Mouse (Mus musculus): ENCODE results near the gene Pimreg. TPM values are rescaled to one million over a fixed set of nuclear protein-coding genes. Genes with fewer than 3 reads are reported as not detected.

The Pimreg gene
- total RNA-seq, 2 experiments from 2014 or later, result 0.23 TPM; not detected in 1

- Histone ChIP-seq H3K27ac (no peak overlapping the region), H3K4me3 (no peak overlapping the region)
- no peak for TF ChIP-seq CTCF (IDR thresholded peaks at IDR 0.05)
- intact Hi-C loops (cut with DNase I), result no loop called here
- DNase-seq (ENCODE audit: extremely low spot score in 1 of 2, low spot score in 2 of 2), result no peak
These were observed 28.9 kb downstream of the Pimreg start for GRCm38 (mm10) chr11:72070733-72071132.

DNA sequence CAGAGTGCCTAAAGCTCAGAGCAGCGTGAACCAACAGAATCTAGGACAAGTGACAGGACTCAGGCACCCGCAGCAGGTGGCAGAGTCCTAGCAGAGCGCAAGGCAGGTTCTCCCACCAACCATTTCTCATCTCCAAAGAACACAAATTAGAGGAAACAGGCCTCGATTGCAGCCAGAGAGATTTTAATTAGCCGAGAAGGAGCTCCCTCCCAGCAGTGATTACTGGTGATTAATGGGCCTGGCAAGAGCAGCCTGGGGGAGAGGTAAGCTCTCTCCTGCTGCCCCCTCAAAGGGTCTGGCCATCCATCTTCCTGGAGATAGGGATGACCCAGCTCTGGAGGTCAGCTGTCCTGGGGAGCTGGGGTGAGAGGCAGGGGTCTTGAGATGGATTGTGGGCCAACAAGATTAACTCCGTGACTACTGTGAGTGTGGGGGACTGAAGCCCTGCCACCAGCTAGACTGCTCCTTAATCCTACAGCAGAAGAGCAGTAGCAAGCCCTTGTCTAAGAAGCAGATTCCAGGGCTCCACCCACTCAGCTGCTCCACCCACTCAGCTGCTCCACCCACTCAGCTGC lies 30.6 kb downstream of the Pimreg start:
- H3K27ac ChIP-seq, result no peak overlapping the region
- DNase-seq (ENCODE audit: extremely low spot score in 1 of 2, low spot score in 2 of 2), result no peak
- no peak for TF ChIP-seq CTCF (IDR thresholded peaks at IDR 0.05)
- intact Hi-C loops (cut with DNase I), result no loop called here
- H3K4me3 ChIP-seq, result no peak overlapping the region

DNA sequence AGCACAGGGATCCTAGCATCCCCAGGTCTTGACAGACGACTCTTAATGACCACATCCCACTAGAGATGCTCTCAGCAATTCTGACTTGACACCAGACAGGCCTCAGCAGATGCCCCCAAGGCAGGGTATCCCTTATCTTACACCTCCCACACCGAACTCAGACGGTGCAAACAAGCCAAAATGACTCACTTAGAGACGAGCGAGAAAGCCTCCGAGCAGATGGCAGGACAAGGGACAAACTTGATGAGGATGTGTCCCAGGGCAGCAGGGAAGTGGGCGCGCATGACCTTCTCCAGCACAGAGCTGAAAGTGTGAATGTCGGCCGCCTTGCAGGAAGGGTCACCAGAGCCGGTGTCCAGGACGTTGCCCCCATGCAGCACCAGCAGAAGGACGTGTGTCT lies 32.4 kb downstream of the Pimreg start:
- intact Hi-C loops (cut with DNase I), result no loop called here
- Histone ChIP-seq H3K4me3 (no peak overlapping the region), H3K27ac (no peak overlapping the region)
- peak in 1 of 2 experiments; percentile 36 for DNase-seq (ENCODE audit: extremely low spot score in 1 of 2, low spot score in 2 of 2)
- no peak for TF ChIP-seq CTCF (IDR thresholded peaks at IDR 0.05)

- no peak overlapping the region for H3K4me3 ChIP-seq
- no peak for DNase-seq (ENCODE audit: extremely low spot score in 1 of 2, low spot score in 2 of 2)
- intact Hi-C loops (cut with DNase I), result no loop called here
- TF ChIP-seq CTCF (IDR thresholded peaks at IDR 0.05), result no peak; the same call in 1 of the 2 replicates
- no peak overlapping the region for H3K27ac ChIP-seq
These were observed 36.2 kb downstream of the Pimreg start for GRCm38 (mm10) chr11:72078056-72078455.

- no peak for TF ChIP-seq CTCF (IDR thresholded peaks at IDR 0.05)
- intact Hi-C loops (cut with DNase I), result no loop called here
- DNase-seq (ENCODE audit: extremely low spot score in 1 of 2, low spot score in 2 of 2), result no peak
- Histone ChIP-seq H3K27ac (no peak overlapping the region), H3K4me3 (no peak overlapping the region)
These were observed 36.8 kb downstream of the Pimreg start for GRCm38 (mm10) chr11:72078647-72079046.

- intact Hi-C loops (cut with DNase I), result no loop called here
- no peak for TF ChIP-seq CTCF (IDR thresholded peaks at IDR 0.05)
- H3K27ac ChIP-seq, result no peak overlapping the region
- H3K4me3 ChIP-seq, result no peak overlapping the region
- no peak for DNase-seq (ENCODE audit: extremely low spot score in 1 of 2, low spot score in 2 of 2)
These were observed 38.6 kb downstream of the Pimreg start for GRCm38 (mm10) chr11:72080461-72080860.

DNA sequence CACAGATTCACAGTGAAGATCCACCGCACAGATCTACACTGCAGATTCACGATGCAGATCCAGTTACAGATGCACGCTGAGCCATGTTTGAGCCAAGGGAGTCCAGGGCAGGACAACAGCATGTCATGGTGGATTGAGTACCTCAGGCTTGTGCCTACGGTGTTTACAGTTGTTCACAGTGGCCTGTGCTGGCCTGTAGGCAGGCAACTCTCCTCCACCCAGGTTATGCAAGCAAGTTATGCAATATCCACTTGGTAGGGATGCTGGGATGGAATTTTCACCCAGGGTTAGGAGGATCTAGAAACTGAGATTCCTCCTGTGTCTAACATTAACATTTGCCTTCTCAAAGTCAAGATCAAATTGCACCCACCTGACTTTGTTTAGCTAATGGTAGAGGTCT lies 40.8 kb downstream of the Pimreg start:
- Histone ChIP-seq H3K4me3 (no peak overlapping the region), H3K27ac (no peak overlapping the region)
- intact Hi-C loops (cut with DNase I), result no loop called here
- TF ChIP-seq CTCF (IDR thresholded peaks at IDR 0.05), result no peak
- no peak for DNase-seq (ENCODE audit: extremely low spot score in 1 of 2, low spot score in 2 of 2)

DNA sequence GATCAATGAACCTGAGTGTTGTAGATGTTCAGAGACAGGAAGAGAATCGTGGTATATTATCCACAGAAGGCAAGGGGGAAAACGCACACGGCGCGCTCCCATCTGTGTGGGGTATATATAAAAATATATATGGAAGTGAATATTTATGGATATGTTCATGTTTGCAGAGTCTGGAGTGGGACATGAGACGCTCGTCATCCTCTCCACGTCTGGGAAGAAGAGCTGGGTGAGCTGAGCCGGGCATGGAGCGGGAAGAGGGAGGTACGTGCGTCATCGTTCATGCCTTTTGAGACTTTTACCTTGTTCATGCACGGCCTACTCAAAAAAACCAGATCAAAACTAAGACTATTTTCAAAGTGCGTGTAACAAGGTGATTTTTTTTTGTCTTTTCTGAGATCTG lies 42.5 kb downstream of the Pimreg start:
- no peak for TF ChIP-seq CTCF (IDR thresholded peaks at IDR 0.05)
- peak in 1 of 2 experiments; percentile 47 for DNase-seq (ENCODE audit: extremely low spot score in 1 of 2, low spot score in 2 of 2)
- H3K27ac ChIP-seq, result peak overlapping the region; percentile 49
- intact Hi-C loops (cut with DNase I), result no loop called here
- no peak overlapping the region for H3K4me3 ChIP-seq

DNA sequence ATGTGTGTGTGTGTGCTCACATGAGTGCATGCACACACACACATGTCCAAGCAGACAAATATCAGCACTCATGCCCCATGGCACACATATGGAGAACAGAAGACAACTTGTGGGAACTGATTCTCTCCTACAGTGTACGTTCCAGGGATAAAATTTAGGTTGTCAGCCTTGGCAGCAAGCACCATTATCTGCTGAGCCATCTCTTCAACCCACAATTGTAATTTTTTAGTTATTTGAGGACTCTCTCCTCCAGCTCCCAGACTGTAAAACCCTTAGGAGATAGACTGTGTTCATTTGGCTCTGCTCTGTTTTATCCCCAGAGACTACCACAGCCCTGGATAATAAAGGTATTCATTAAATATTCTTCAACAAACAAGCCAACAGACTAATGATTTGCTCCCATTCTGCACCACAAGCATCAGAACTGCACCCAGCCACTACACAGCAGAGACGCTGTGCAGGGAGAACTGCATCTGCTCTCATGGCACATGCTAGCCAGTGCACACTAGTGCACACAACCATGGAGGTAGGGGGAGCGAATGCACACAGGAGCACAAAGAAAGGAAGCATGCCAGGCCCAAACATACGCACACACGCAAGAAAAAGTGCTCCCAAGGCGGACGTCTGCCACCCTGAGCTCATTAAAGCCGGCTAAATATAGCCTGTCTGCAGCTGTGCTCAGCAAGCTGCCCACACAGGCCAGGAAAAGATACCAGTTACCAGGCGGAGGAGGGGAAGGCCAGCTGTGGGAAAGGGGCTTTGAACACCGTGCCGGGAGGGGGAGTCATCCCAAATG lies 44.6 kb downstream of the Pimreg start:
- peak; percentile 62 to 65 for DNase-seq (ENCODE audit: extremely low spot score in 1 of 2, low spot score in 2 of 2)
- peak overlapping the region; percentile 82 for H3K27ac ChIP-seq
- no peak for TF ChIP-seq CTCF (IDR thresholded peaks at IDR 0.05)
- intact Hi-C loops (cut with DNase I), result loop anchor here (5.0 kb wide), 1 partner anchor 46 kb away; no protein-coding TSS in a partner anchor
- H3K4me3 ChIP-seq, result no peak overlapping the region

DNA sequence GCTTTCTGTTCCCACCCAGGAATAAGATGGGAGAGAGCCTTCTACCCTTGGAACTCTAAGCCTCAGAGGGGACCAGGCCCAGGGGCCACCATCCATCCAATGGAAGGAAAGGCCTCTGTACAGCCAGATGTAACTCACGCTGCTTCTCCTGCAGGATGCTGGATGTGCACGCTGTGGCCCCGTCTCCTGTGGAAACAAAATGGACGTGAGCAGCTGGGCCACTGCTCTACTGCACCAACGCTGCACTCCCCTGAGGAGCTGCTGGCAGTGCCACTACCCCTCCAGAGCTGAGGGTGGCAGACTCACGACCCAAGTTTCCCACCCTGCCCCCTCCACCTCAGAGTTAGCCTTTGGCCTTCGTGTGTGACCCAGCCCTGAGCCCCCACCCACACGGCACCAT lies 50.6 kb downstream of the Pimreg start:
- no peak overlapping the region for H3K4me3 ChIP-seq
- no peak for TF ChIP-seq CTCF (IDR thresholded peaks at IDR 0.05)
- no peak for DNase-seq (ENCODE audit: extremely low spot score in 1 of 2, low spot score in 2 of 2)
- H3K27ac ChIP-seq, result no peak overlapping the region
- intact Hi-C loops (cut with DNase I), result no loop called here

DNA sequence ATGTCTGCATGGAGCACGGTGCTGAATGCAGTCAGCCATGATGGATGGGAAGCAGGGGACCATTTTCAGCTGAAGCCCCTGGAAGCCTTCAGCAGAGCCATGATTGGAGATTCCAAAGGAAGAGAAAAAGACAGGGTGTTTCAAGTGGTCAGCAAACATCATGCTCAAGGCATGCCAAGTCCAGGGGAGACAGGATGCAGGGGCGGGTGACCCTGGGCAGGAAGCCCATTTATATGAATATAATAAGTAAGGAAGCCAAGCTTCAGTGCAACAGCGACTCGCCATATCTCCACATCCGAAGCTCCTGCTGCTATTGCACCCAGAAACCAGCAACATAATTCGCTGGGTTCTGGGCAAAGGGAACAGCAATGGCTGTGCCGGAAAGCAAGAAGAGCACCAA lies 52.6 kb downstream of the Pimreg start:
- intact Hi-C loops (cut with DNase I), result no loop called here
- no peak overlapping the region for H3K27ac ChIP-seq
- TF ChIP-seq CTCF (IDR thresholded peaks at IDR 0.05), result no peak
- no peak overlapping the region for H3K4me3 ChIP-seq
- no peak for DNase-seq (ENCODE audit: extremely low spot score in 1 of 2, low spot score in 2 of 2)

GRCm38 (mm10) chr11:72095994-72096393 lies 54.2 kb downstream of the Pimreg start:
- Histone ChIP-seq H3K4me3 (no peak overlapping the region), H3K27ac (no peak overlapping the region)
- intact Hi-C loops (cut with DNase I), result no loop called here
- DNase-seq (ENCODE audit: extremely low spot score in 1 of 2, low spot score in 2 of 2), result no peak
- TF ChIP-seq CTCF (IDR thresholded peaks at IDR 0.05), result no peak

Other genes with a start within 250 kb of the Pimreg start
- not detected for gene Aipl1, start 4.5 kb upstream of the Pimreg start, total RNA-seq (2021)
- 10 to 100 TPM; 88.9 to 92.4 TPM for gene Pitpnm3, start 93.7 kb downstream of the Pimreg start, total RNA-seq (2021)
- gene Gm43951, start 164.8 kb downstream of the Pimreg start, total RNA-seq (2021), result 10 to 100 TPM; 14.5 to 15.1 TPM
- gene 4933427D14Rik, start 165.4 kb downstream of the Pimreg start, total RNA-seq (2021), result 10 to 100 TPM; 30.5 to 39.7 TPM
- 10 to 100 TPM; 30.3 to 34.9 TPM for gene Txndc17, start 165.5 kb downstream of the Pimreg start, total RNA-seq (2021)
- 10 to 100 TPM; 15.9 to 18.0 TPM for gene Med31, start 173.6 kb downstream of the Pimreg start, total RNA-seq (2021)
- 10 to 100 TPM; 15.0 to 22.3 TPM for gene Slc13a5, start 225.2 kb downstream of the Pimreg start, total RNA-seq (2021)

Data from left cerebral cortex, adult 2 months (tissue).